ENCODE assay signal across 25 mouse cellular contexts in genomic region chr3:21948074-21948659, GRCm38 (mm10).
A peak's percentile ranks its signal among the peaks of the same experiment; 100 is the strongest.
DNase-seq lines count a peak whose midpoint lies in the region; ATAC-seq lines count a peak whose summit lies in the region.
"Had no signal": no experiment of that assay in that cellular context is flagged by ENCODE, and none has a peak within 500 bp of the region (broad histone marks: within the 10 kb centered on the region; RNA-seq: fewer than 3 reads in every experiment).

No protein-coding gene starts in this region.

- peaks cover 5% of the 10 kb centered on the region; the same call in 1 of the 2 replicates for H3K4me1 ChIP-seq in hindbrain, embryonic 11.5 days (replicated peaks; ENCODE audit: control insufficient read depth, insufficient read depth, low read length)
- no peaks in the 10 kb centered on the region for H3K4me1 ChIP-seq in hindbrain, embryonic 16.5 days (ENCODE audit: control insufficient read depth, insufficient read depth, low read depth, low read length)
- H3K4me1 ChIP-seq in midbrain, embryonic 11.5 days (ENCODE audit: control insufficient read depth, insufficient read depth, low read length), result peaks cover 7% of the 10 kb centered on the region
- peaks cover 8% of the 10 kb centered on the region; the same call in 1 of the 2 replicates for H3K4me1 ChIP-seq in midbrain, embryonic 16.5 days (ENCODE audit: control insufficient read depth, insufficient read depth, low read length)
- H3K4me1 ChIP-seq in midbrain, embryonic 15.5 days, result no peaks in the 10 kb centered on the region

- H3K27ac ChIP-seq in hindbrain, embryonic 11.5 days (ENCODE audit: low read depth, low read length), result peak overlapping the region; percentile 60
- no peak overlapping the region for H3K27ac ChIP-seq in hindbrain, embryonic 16.5 days (ENCODE audit: low read depth, low read length)
- no peak overlapping the region for H3K27ac ChIP-seq in midbrain, embryonic 11.5 days (ENCODE audit: low read depth, low read length)
- H3K27ac ChIP-seq in midbrain, embryonic 16.5 days (ENCODE audit: low read length), result no peak overlapping the region
- H3K27ac ChIP-seq in midbrain, embryonic 15.5 days, result no peak overlapping the region
- H3K27ac ChIP-seq: embryonic facial prominence, embryonic 13.5 days; heart, adult 2 months; left cerebral cortex, adult 2 months; limb, embryonic 15.5 days; liver, embryonic 15.5 days had no signal

- DNase-seq in hindbrain, embryonic 11.5 days (ENCODE audit: low spot score), result no peak
- no peak for DNase-seq in midbrain, embryonic 11.5 days (ENCODE audit: low spot score, missing footprints)
- peak; percentile 20 for DNase-seq in induced T-regulatory cell, adult 2 months (ENCODE audit: low read depth)
- DNase-seq in ovary, postnatal 10 days (ENCODE audit: low spot score), result no peak
- DNase-seq: adrenal gland, adult 8-10 months; cerebellum, adult 18-20 months; cerebellum, postnatal 25 days; gastrocnemius, postnatal 25 days; heart, adult 2 months; kidney, adult 18-20 months; kidney, postnatal 10 days; lung, postnatal 36 days; retina, postnatal 1 day; right cerebral cortex, postnatal 25 days; spleen, adult 18-20 months had no signal

- H3K9me3 ChIP-seq in hindbrain, embryonic 11.5 days (ENCODE audit: control insufficient read depth, low read length), result no peaks in the 10 kb centered on the region
- H3K9me3 ChIP-seq in hindbrain, embryonic 16.5 days (ENCODE audit: control insufficient read depth, low read length), result no peaks in the 10 kb centered on the region
- no peaks in the 10 kb centered on the region for H3K9me3 ChIP-seq in midbrain, embryonic 11.5 days (ENCODE audit: control insufficient read depth, low read length)
- no peaks in the 10 kb centered on the region for H3K9me3 ChIP-seq in midbrain, embryonic 16.5 days (replicated peaks; ENCODE audit: control insufficient read depth, low read length, poor library complexity, severe bottlenecking)
- H3K9me3 ChIP-seq in midbrain, embryonic 15.5 days, result no peaks in the 10 kb centered on the region
- H3K9me3 ChIP-seq: embryonic facial prominence, embryonic 13.5 days; limb, embryonic 15.5 days; liver, embryonic 15.5 days; megakaryocyte, embryonic 14.5 days had no signal

- H3K4me2 ChIP-seq in hindbrain, embryonic 11.5 days (replicated peaks; ENCODE audit: low read depth, low read length), result no peak overlapping the region
- no peak overlapping the region for H3K4me2 ChIP-seq in hindbrain, embryonic 16.5 days (ENCODE audit: low read length)
- no peak overlapping the region for H3K4me2 ChIP-seq in midbrain, embryonic 11.5 days
- H3K4me2 ChIP-seq in midbrain, embryonic 16.5 days (ENCODE audit: low read length), result no peak overlapping the region
- H3K4me2 ChIP-seq in midbrain, embryonic 15.5 days, result no peak overlapping the region
- H3K4me2 ChIP-seq: embryonic facial prominence, embryonic 13.5 days; limb, embryonic 15.5 days; liver, embryonic 15.5 days had no signal

- 49% methylated on average over 4 of the region's 4 CpGs for WGBS in hindbrain, embryonic 11.5 days
- 56% methylated on average over 4 of the region's 4 CpGs for WGBS in hindbrain, embryonic 16.5 days
- WGBS in midbrain, embryonic 11.5 days, result 53% methylated on average over 4 of the region's 4 CpGs
- 56% methylated on average over 4 of the region's 4 CpGs for WGBS in midbrain, embryonic 16.5 days
- WGBS in midbrain, embryonic 15.5 days, result 58% methylated on average over 4 of the region's 4 CpGs

- H3K36me3 ChIP-seq in hindbrain, embryonic 11.5 days (ENCODE audit: control insufficient read depth, insufficient read depth, low read length), result no peaks in the 10 kb centered on the region
- no peaks in the 10 kb centered on the region for H3K36me3 ChIP-seq in hindbrain, embryonic 16.5 days (ENCODE audit: control insufficient read depth, insufficient read depth, low read length)
- no peaks in the 10 kb centered on the region for H3K36me3 ChIP-seq in midbrain, embryonic 11.5 days (ENCODE audit: control insufficient read depth, insufficient read depth, low read length)
- H3K36me3 ChIP-seq in midbrain, embryonic 16.5 days (ENCODE audit: control insufficient read depth, insufficient read depth, low read length), result no peaks in the 10 kb centered on the region
- H3K36me3 ChIP-seq in midbrain, embryonic 15.5 days (replicated peaks), result no peaks in the 10 kb centered on the region
- H3K36me3 ChIP-seq: embryonic facial prominence, embryonic 13.5 days; limb, embryonic 15.5 days; liver, embryonic 15.5 days had no signal

- peak; percentile 69 for ATAC-seq in hindbrain, embryonic 11.5 days (ENCODE audit: low FRiP score)
- ATAC-seq in hindbrain, embryonic 16.5 days, result no peak
- peak; percentile 36 for ATAC-seq in midbrain, embryonic 11.5 days (ENCODE audit: low FRiP score)
- no peak for ATAC-seq in midbrain, embryonic 16.5 days
- ATAC-seq in midbrain, embryonic 15.5 days (replicated peaks), result peak; percentile 18; the same call in 1 of the 2 replicates
- ATAC-seq: activated CD4-positive, CD25-positive, alpha-beta regulatory T cell, adult 4 months had no signal

- H3K4me3 ChIP-seq in hindbrain, embryonic 11.5 days (ENCODE audit: low read depth, low read length), result no peak overlapping the region
- H3K4me3 ChIP-seq in hindbrain, embryonic 16.5 days (ENCODE audit: low read length), result no peak overlapping the region
- no peak overlapping the region for H3K4me3 ChIP-seq in midbrain, embryonic 11.5 days (ENCODE audit: low read depth, low read length)
- H3K4me3 ChIP-seq in midbrain, embryonic 16.5 days (ENCODE audit: low read depth, low read length), result no peak overlapping the region
- no peak overlapping the region for H3K4me3 ChIP-seq in midbrain, embryonic 15.5 days
- H3K4me3 ChIP-seq: embryonic facial prominence, embryonic 13.5 days; erythroblast, embryonic 14.5 days; heart, adult 2 months; left cerebral cortex, adult 2 months; limb, embryonic 15.5 days; liver, embryonic 15.5 days; megakaryocyte, embryonic 14.5 days had no signal

- H3K9ac ChIP-seq in hindbrain, embryonic 11.5 days (ENCODE audit: low read depth, low read length), result no peak overlapping the region
- H3K9ac ChIP-seq in hindbrain, embryonic 16.5 days (ENCODE audit: low read depth, low read length), result no peak overlapping the region
- H3K9ac ChIP-seq in midbrain, embryonic 11.5 days (ENCODE audit: low read length), result no peak overlapping the region
- no peak overlapping the region for H3K9ac ChIP-seq in midbrain, embryonic 16.5 days (ENCODE audit: low read depth, low read length)
- no peak overlapping the region for H3K9ac ChIP-seq in midbrain, embryonic 15.5 days
- H3K9ac ChIP-seq: embryonic facial prominence, embryonic 13.5 days; limb, embryonic 15.5 days; liver, embryonic 15.5 days had no signal

- no peaks in the 10 kb centered on the region for H3K27me3 ChIP-seq in hindbrain, embryonic 11.5 days (ENCODE audit: control insufficient read depth, insufficient read depth, low read length)
- no peaks in the 10 kb centered on the region for H3K27me3 ChIP-seq in hindbrain, embryonic 16.5 days (replicated peaks; ENCODE audit: control insufficient read depth, insufficient read depth, low read length)
- H3K27me3 ChIP-seq in midbrain, embryonic 11.5 days (ENCODE audit: control insufficient read depth, insufficient read depth, low read length), result no peaks in the 10 kb centered on the region
- H3K27me3 ChIP-seq in midbrain, embryonic 16.5 days (ENCODE audit: control insufficient read depth, insufficient read depth, low read depth, low read length), result no peaks in the 10 kb centered on the region
- H3K27me3 ChIP-seq in midbrain, embryonic 15.5 days (replicated peaks), result no peaks in the 10 kb centered on the region
- H3K27me3 ChIP-seq: embryonic facial prominence, embryonic 13.5 days; limb, embryonic 15.5 days; liver, embryonic 15.5 days; megakaryocyte, embryonic 14.5 days had no signal

Comparison
In these comparisons a context has a peak if more than half of its experiments do, and no peak if none do; other contexts are left out.
1. ATAC-seq: peak in hindbrain, embryonic 11.5 days (single experiment), midbrain, embryonic 11.5 days (single experiment) and midbrain, embryonic 15.5 days (single experiment); none in hindbrain, embryonic 16.5 days (single experiment) and midbrain, embryonic 16.5 days (single experiment).